Mouse (Mus musculus): ENCODE measurements around the gene Mad2l1bp.

The Mad2l1bp gene

GRCm38 (mm10) chr17:46156680-46157079 is 3.3 kb upstream of the Mad2l1bp start:
- DNase-seq (ENCODE audit: low spot score in 2 of 2): no peak

- DNase-seq (ENCODE audit: low spot score in 2 of 2): no peak
Observed at GRCm38 (mm10) chr17:46154336-46154735, 983 bp upstream of the Mad2l1bp start.

- peak; percentile 84 to 87 for DNase-seq (ENCODE audit: low spot score in 2 of 2)
Observed at GRCm38 (mm10) chr17:46143578-46144423, 9.6 kb downstream of the Mad2l1bp start, which contains the start of gene Rsph9. Gene Rsph9 (minus strand): TSS chr17:46144216.

- DNase-seq (ENCODE audit: low spot score in 2 of 2): no peak
Observed at GRCm38 (mm10) chr17:46139872-46140271, 13.5 kb downstream of the Mad2l1bp start.

GRCm38 (mm10) chr17:46138563-46139236 is 14.7 kb downstream of the Mad2l1bp start:
- no peak for DNase-seq (ENCODE audit: low spot score in 2 of 2)

- DNase-seq (ENCODE audit: low spot score in 2 of 2): no peak
Observed at GRCm38 (mm10) chr17:46132862-46133261, 20.5 kb downstream of the Mad2l1bp start.

- peak in 1 of 2 experiments; percentile 71 for DNase-seq (ENCODE audit: low spot score in 2 of 2)
Observed at GRCm38 (mm10) chr17:46132058-46132718, 21.2 kb downstream of the Mad2l1bp start.

GRCm38 (mm10) chr17:46129741-46130498 is 23.4 kb downstream of the Mad2l1bp start:
- DNase-seq (ENCODE audit: low spot score in 2 of 2): peak; percentile 75 to 76

GRCm38 (mm10) chr17:46127814-46128493 is 25.4 kb downstream of the Mad2l1bp start:
- DNase-seq (ENCODE audit: low spot score in 2 of 2): no peak

- DNase-seq (ENCODE audit: low spot score in 2 of 2): no peak
Observed at GRCm38 (mm10) chr17:46126608-46127007, 26.7 kb downstream of the Mad2l1bp start.

GRCm38 (mm10) chr17:46123953-46124700 is 29.2 kb downstream of the Mad2l1bp start:
- DNase-seq (ENCODE audit: low spot score in 2 of 2): peak; percentile 69 to 78

- no peak for DNase-seq (ENCODE audit: low spot score in 2 of 2)
Observed at GRCm38 (mm10) chr17:46123285-46123684, 30.1 kb downstream of the Mad2l1bp start.

GRCm38 (mm10) chr17:46122791-46123190 is 30.6 kb downstream of the Mad2l1bp start:
- DNase-seq (ENCODE audit: low spot score in 2 of 2): no peak

GRCm38 (mm10) chr17:46119641-46120040 is 33.7 kb downstream of the Mad2l1bp start:
- no peak for DNase-seq (ENCODE audit: low spot score in 2 of 2)

GRCm38 (mm10) chr17:46118423-46118850 is 34.9 kb downstream of the Mad2l1bp start:
- no peak for DNase-seq (ENCODE audit: low spot score in 2 of 2)

- no peak for DNase-seq (ENCODE audit: low spot score in 2 of 2)
Observed at GRCm38 (mm10) chr17:46117623-46118422, 35.5 kb downstream of the Mad2l1bp start.

- DNase-seq (ENCODE audit: low spot score in 2 of 2): no peak
Observed at GRCm38 (mm10) chr17:46116881-46117280, 36.5 kb downstream of the Mad2l1bp start.

- DNase-seq (ENCODE audit: low spot score in 2 of 2): no peak
Observed at GRCm38 (mm10) chr17:46116138-46116537, 37.2 kb downstream of the Mad2l1bp start.

GRCm38 (mm10) chr17:46115489-46115888 is 37.9 kb downstream of the Mad2l1bp start:
- no peak for DNase-seq (ENCODE audit: low spot score in 2 of 2)

Measured in heart, adult 9 months (tissue).